Mouse (Mus musculus) kidney, embryonic 15.5 days (tissue): ENCODE data around the gene Med16. TPM values are rescaled to one million over a fixed set of nuclear protein-coding genes. Genes with fewer than 3 reads are reported as not detected.

Experiments used
- ATAC-seq: fragments of 200-750 bp; cut with Nextera tagmentation; replicated peaks from 2 replicates; pipeline ENCODE4 v1.8.0; 2017; ENCODE audit warnings: moderate TSS enrichment; ENCODE audit not compliant: low FRiP score
- H3K27ac ChIP-seq: fragments of 300-500 bp; sonication (generic); 2 replicates; pipeline ENCODE4 v1.5.1; 2015; ENCODE audit warnings: mild to moderate bottlenecking, inconsistent platforms
- H3K27me3 ChIP-seq: fragments of 300-500 bp; sonication (generic); 2 replicates; pipeline ENCODE4 v1.6.1; 2015; ENCODE audit warnings: inconsistent platforms
- H3K36me3 ChIP-seq: fragments of 300-500 bp; sonication (generic); 2 replicates; pipeline ENCODE4 v1.6.1; 2015; ENCODE audit warnings: inconsistent platforms
- H3K4me1 ChIP-seq: fragments of 300-500 bp; sonication (generic); 2 replicates; pipeline ENCODE4 v1.6.1; 2015; ENCODE audit warnings: inconsistent platforms
- H3K4me2 ChIP-seq: fragments of 300-500 bp; sonication (generic); 2 replicates; pipeline ENCODE4 v1.6.1; 2015; ENCODE audit warnings: moderate library complexity, mild to moderate bottlenecking, inconsistent platforms
- H3K4me3 ChIP-seq: fragments of 300-500 bp; sonication (generic); replicated peaks from 2 replicates; pipeline ENCODE4 v1.5.1; 2015; ENCODE audit warnings: mild to moderate bottlenecking, inconsistent platforms
- H3K9ac ChIP-seq: fragments of 300-500 bp; sonication (generic); 2 replicates; pipeline ENCODE4 v1.6.1; 2015; ENCODE audit warnings: mild to moderate bottlenecking, inconsistent platforms
- H3K9me3 ChIP-seq: fragments of 300-500 bp; sonication (generic); replicated peaks from 2 replicates; pipeline ENCODE4 v1.6.1; 2016; ENCODE audit warnings: inconsistent platforms
- WGBS: fragments of 180-500 bp; shearing (Covaris S2); methylation state at CpG from one replicate; pipeline ENCODE4 v1.1.7; 2015; ENCODE audit warnings: mixed read lengths; 5-methylcytosine and 5-hydroxymethylcytosine counted together
- polyA plus RNA-seq: library from polyadenylated mRNA; unstranded; fragments of >200 nt; fragmentation: Nextera tagmentation; extraction: Ambion mirVana; gene quantifications from 2 replicates; pipeline ENCODE4 v1.2.1, GENCODE M21; 2015

The Med16 gene
- polyA plus RNA-seq, 1 experiment from 2014 or later, result 70.7 TPM

DNA sequence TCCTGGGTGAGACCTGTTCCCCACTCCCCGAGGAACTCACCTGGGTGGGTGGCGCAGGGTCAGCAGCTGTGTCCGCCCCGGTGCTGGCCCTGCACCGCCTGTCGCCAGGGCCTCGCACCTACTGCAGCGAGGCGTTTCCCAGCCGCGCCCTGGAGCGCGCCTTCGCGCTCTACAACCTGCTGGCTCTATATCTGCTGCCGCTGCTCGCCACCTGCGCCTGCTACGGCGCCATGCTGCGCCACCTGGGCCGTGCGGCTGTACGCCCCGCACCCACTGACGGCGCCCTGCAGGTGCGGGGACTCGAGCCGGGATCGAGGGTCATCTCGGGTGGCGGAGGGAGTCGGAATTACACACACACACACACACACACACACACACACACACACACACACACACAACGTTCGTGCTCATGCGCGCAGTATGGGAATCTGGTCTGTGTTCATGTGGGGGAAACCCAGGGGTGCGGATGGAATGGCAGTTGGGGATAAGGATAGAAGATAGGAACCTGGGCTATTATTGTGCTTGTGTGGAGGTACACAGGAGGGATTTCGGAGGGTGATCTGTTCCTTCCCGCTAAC is 12.3 kb upstream of the Med16 start, which contains the start of gene R3hdm4:
R3hdm4 (minus strand) TSS at position 251 of the 578 bp plus-strand sequence.
- H3K4me1 ChIP-seq, result peaks cover 69% of the 10 kb centered on the region
- no peak within 1 kb of the TSS for H3K27ac ChIP-seq
- peak within 1 kb of the TSS; percentile 34 for H3K4me3 ChIP-seq
- no peaks in the 10 kb centered on the region for H3K9me3 ChIP-seq
- peak within 1 kb of the TSS; percentile 35 for H3K9ac ChIP-seq
- H3K4me2 ChIP-seq, result peak within 1 kb of the TSS; percentile 57
- no peak for ATAC-seq
- WGBS, result 5% methylated on average over 40 of the region's 41 CpGs
- peaks cover 65% of the 10 kb centered on the region for H3K27me3 ChIP-seq
- H3K36me3 ChIP-seq, result no peaks in the 10 kb centered on the region

DNA sequence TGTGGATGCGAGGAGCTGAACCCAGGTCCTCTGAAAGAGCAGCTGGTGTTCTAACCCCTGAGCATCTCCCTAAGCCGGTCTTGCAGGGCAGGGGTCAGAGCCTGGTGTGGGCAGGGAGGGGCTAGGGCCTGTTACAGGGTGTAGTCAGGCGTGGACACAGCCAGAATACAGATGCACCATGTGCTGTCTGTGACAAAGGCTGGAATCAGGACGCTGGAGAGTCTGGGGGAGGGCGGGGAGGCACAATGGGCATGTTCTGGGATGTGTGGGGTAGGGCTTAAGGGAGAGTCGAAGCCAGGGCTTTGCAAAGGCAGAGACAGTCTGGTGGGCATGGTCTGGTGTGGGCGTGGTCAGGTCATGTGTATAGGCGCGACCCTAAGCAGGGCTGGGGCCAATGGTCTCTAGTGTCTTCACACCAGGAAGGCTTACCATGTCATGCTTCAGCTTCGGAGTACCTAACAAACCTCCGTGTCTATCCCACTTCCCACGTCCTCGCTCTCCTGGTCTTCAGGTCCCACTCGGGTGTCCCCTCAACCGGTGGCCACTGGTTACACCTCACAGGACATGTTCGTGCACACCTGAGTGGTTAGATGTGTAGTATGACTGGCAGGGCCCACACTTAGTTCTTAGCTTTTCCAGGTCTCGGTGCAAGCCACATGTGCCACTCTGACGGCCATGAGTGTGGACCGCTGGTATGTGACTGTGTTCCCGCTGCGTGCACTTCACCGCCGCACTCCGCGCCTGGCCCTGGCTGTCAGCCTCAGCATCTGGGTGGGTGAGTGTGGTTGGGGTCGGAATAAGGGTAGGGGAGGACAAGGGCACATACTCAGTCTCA is 11.6 kb upstream of the Med16 start:
- 0 out of 2 replicates have a peak, but pooled peaks have one; percentile 5 for ATAC-seq
- H3K27me3 ChIP-seq, result peaks cover 65% of the 10 kb centered on the region
- peak overlapping the region; percentile 34 for H3K4me3 ChIP-seq
- H3K27ac ChIP-seq, result no peak overlapping the region
- WGBS, result 18% methylated on average over 26 of the region's 26 CpGs
- H3K36me3 ChIP-seq, result no peaks in the 10 kb centered on the region
- H3K4me1 ChIP-seq, result peaks cover 69% of the 10 kb centered on the region
- peak overlapping the region; percentile 57 for H3K4me2 ChIP-seq
- no peaks in the 10 kb centered on the region for H3K9me3 ChIP-seq
- H3K9ac ChIP-seq, result no peak overlapping the region

DNA sequence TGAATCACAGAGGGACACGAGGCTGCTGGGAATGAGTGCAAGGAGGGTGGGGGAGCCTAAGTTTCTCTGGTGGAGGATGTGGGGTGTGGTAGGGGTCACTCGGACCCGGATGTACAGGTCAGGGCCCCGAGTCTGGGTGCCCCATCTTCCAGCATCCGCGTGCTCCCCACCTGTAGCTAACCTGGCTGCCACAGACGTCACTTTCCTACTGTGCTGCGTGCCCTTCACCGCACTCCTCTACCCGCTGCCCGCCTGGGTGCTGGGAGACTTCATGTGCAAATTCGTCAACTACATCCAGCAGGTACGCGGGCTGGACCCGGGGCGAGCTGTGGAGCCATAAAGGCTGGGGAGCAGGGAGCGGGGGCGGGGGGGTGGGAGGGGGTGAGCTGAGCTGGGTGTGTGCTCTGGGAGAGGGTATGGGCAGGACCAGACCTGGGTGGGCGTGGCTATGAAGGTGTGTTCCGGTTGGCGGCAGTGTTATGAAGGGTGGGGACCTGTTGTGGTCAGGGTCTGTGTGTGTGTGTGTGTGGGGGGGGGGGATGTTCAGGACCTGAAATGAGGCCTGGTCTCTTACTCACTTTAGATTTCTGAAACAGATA is 10.6 kb upstream of the Med16 start:
- Histone ChIP-seq H3K27me3 (peaks cover 65% of the 10 kb centered on the region), H3K9me3 (no peaks in the 10 kb centered on the region), H3K4me2 (peak overlapping the region; percentile 54), H3K4me3 (peak overlapping the region; percentile 27), H3K4me1 (peaks cover 72% of the 10 kb centered on the region), H3K36me3 (no peaks in the 10 kb centered on the region), H3K27ac (no peak overlapping the region), H3K9ac (no peak overlapping the region)
- no peak for ATAC-seq
- 4% methylated on average over 21 of the region's 21 CpGs for WGBS

DNA sequence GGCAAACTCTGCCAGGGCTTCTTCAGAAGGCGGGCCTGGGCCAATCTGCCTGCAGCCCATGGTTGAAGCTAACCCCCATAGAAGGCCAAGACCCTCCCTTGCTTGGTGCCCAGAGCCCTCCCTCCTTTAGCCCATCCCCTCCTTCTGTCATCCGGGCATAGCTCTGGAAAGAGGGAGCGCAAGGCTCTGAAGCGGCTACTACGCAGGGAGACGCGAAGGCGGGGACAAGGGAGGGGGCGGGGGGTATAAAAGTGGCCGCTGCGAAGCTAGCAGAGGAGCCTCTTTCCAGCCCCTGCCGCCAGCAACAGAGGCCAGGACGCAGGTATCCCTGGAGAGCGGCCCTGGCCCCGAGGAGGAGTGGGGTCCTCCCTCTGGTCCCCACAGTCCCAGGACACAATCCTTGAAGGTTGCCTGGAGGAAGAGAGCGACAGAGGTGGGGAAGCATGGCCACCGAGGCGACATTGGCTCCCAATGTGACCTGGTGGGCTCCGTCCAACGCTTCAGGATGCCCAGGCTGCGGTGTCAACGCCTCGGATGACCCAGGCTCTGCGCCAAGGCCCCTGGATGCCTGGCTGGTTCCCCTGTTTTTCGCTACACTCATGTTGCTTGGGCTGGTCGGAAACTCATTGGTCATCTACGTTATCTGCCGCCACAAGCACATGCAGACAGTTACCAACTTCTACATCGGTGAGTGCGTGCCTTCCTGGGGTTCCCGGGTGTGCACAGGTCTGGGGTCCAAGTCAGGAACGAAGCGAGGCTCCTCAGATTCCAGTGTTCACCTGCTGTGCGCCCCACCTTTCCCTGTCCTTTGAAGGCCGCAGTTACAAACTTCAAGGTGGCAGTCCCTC is 9.7 kb upstream of the Med16 start:
- 7% methylated on average over 35 of the region's 35 CpGs for WGBS
- Histone ChIP-seq H3K4me1 (peaks cover 75% of the 10 kb centered on the region), H3K27ac (no peak overlapping the region), H3K27me3 (peaks cover 63% of the 10 kb centered on the region), H3K4me2 (peak overlapping the region; percentile 54), H3K9ac (0 out of 2 replicates have a peak overlapping the region, but pooled peaks have one; percentile 5), H3K36me3 (no peaks in the 10 kb centered on the region), H3K9me3 (no peaks in the 10 kb centered on the region), H3K4me3 (peak overlapping the region; percentile 27)
- no peak for ATAC-seq

DNA sequence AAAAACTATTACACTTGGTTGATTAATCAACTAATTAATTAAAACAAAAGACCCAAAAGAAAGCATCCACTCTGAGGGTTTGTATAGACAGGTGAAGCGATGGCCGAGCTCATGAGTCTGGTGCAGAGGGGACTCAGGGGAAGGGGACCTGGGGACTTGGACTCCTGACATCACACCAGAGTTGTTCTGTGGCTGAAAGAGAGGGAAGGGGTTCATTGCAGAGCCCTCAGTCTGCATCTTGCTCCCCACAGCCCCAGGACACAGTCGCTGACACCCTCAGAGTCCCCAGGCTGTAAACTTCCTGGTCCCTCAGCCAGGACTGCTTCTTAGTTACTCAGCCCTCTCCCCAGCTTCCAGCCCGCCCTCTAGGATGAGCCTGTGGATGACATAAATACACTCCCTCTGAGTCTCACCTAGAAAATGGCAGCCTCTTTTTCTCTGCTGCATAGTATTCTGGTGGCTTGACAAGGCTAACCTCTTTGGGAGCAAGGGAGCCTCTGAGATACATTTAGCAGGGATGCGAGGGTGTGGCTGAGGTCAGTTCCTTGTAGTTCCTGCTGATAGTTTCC is 8.9 kb upstream of the Med16 start:
- H3K4me2 ChIP-seq, result peak overlapping the region; percentile 78
- peak overlapping the region; percentile 83 for H3K4me3 ChIP-seq
- 69% methylated on average over 5 of the region's 5 CpGs for WGBS
- H3K9me3 ChIP-seq, result no peaks in the 10 kb centered on the region
- peaks cover 4% of the 10 kb centered on the region; the same call in 1 of the 2 replicates for H3K36me3 ChIP-seq
- no peak overlapping the region for H3K27ac ChIP-seq
- H3K4me1 ChIP-seq, result peaks cover 73% of the 10 kb centered on the region
- peak overlapping the region; percentile 96; the same call in 1 of the 2 replicates for H3K9ac ChIP-seq
- H3K27me3 ChIP-seq, result peaks cover 55% of the 10 kb centered on the region
- no peak for ATAC-seq

DNA sequence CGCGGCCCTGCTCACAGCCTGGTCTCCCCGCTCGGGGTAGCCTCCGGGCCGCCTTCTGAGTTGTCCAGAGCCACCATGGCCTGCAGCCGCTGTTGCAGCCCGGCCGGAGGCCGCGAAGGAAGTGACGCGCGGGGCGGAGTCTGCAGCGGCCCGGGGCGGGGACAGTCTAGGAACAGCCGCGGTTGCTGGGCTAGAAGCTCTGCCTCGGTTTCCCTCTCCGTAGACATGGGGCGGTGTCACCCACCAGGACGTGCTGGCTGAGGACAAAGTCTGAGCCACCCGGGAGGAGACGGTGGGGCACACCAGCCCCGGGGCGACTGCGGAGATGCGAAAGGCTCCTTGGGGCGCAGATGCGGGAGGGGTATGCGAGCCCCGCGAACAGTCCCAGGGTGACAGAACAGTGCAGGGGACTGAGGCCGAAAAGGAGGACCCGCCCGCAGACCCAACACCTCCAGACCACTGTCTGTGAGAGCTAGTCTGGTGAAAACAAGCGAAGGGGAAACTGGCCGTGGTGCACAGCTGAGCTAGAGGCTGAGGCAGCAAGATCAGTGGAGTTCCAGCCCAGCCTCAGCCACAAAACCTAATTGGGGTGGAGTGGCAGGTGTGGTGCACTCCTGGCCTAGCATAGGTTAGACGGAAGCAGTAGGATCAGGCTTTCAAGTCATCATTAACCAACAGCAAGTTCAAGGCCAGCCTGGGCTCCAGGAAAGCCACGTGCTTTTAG is 8.2 kb upstream of the Med16 start, which contains the start of gene Kiss1r:
Kiss1r (plus strand) TSS at position 164 of the 724 bp plus-strand sequence.
- peak within 1 kb of the TSS; percentile 78 for H3K4me2 ChIP-seq
- H3K9me3 ChIP-seq, result no peaks in the 10 kb centered on the region
- ATAC-seq, result peak; percentile 84
- H3K4me3 ChIP-seq, result peak within 1 kb of the TSS; percentile 83
- peak within 1 kb of the TSS; percentile 89 for H3K27ac ChIP-seq
- H3K9ac ChIP-seq, result peak within 1 kb of the TSS; percentile 96
- H3K4me1 ChIP-seq, result peaks cover 73% of the 10 kb centered on the region
- WGBS, result 2% methylated on average over 41 of the region's 42 CpGs
- peaks cover 49% of the 10 kb centered on the region for H3K27me3 ChIP-seq
- H3K36me3 ChIP-seq, result peaks cover 10% of the 10 kb centered on the region

DNA sequence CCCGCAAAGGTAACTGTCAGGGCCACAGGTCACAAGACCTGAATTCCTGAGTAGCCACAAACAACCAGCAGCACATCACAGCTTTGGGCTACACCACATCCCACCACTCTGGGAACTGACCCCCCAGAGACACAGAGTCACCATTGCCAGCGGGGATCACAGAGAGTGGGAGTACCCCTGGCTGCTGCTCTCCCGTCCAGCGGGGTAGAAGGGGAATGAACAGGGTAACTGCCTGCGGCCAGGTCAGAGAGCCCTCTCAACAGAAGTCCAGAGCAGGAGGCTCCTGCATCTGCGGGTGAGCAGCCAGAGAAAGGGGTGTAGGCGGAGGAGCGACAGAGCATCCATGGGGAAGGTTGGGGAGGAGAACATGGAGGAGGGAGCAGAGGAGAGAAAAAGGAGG is 7.4 kb upstream of the Med16 start:
- peak overlapping the region; percentile 89 for H3K27ac ChIP-seq

DNA sequence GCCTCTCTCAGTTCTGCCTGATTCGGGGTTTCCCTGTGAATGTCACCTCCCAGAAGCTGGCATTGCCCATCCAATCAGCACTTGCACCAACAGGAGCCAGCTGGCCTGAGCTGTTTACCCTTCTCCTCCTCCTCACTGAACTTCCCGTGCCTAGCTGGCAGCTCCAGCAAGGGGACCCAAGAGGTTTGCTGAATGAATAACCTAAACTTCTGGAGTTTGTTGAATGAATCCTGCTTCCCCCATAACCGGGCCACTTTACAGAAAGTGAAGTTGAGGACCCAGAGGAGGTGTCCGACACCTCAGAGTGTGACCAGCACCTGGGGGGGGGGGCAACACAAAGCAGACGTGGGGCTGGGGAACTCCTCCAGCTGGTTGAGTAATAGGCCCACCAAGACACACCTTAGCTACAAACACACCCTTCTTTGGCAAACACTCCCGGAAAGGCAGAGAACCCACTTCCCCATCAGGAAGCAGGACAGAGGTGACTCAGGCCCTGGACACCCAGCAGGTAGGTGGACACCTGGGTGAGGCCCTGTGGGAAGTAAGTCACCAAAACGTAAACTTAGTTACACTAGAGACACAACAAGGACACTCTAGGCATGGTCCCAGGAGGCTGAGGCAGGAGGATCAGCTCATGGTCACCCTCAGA is 6.3 kb upstream of the Med16 start:
- Histone ChIP-seq H3K4me1 (peaks cover 54% of the 10 kb centered on the region), H3K27me3 (peaks cover 30% of the 10 kb centered on the region), H3K9ac (no peak overlapping the region), H3K4me2 (peak overlapping the region; percentile 78; the same call in 1 of the 2 replicates), H3K9me3 (no peaks in the 10 kb centered on the region), H3K27ac (no peak overlapping the region), H3K4me3 (0 out of 2 replicates have a peak overlapping the region, but pooled peaks have one; percentile 83), H3K36me3 (peaks cover 27% of the 10 kb centered on the region)
- ATAC-seq, result no peak
- 66% methylated on average over 7 of the region's 7 CpGs for WGBS

More for the DNA sequence above, 7.4 kb upstream of the Med16 start:
- no peak for ATAC-seq
- 6% methylated on average over 8 of the region's 8 CpGs for WGBS
- Histone ChIP-seq H3K9me3 (no peaks in the 10 kb centered on the region), H3K9ac (peak overlapping the region; percentile 96), H3K36me3 (peaks cover 19% of the 10 kb centered on the region), H3K4me1 (peaks cover 65% of the 10 kb centered on the region), H3K4me2 (peak overlapping the region; percentile 78), H3K4me3 (peak overlapping the region; percentile 83), H3K27me3 (peaks cover 40% of the 10 kb centered on the region)

DNA sequence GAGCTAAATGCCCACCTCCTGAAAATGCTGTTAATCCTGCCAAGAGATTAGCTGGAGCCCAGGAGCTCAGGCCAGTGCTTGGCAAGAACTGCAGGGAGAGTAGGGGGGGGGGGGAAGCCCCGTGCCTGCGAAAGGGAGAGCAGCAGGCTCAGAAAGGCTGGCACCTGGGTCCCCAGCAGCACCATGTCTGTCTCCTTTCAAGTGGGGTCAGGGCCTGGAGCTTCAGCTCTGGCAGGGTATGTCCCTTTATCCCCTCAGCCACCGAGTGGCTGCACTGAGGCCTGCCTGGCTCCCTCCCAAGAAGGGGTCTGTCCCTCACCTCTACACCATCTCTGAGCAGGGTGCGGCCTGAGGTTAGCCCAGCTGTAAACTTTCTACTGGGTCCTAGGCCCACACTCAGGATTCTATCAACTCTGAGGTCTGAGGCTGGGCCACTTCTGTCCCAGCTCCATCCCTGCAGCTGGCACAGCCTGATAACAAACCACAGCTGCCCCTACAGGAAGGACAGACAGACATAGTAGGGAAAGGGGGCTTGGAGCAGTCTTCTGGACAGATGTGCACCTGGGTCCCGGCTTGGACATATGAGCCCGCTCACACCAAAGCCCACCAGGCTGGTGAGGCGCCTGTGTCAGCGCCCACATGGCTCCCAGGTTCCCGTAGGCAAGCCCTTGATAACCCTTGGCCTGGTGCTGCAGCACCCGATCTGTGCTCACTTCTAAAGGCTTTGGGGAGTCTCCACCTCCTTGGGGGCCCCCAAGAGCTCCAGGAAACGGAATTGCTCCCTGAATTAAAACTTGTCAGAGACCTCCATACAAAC is 5.6 kb upstream of the Med16 start:
- Histone ChIP-seq H3K9ac (no peak overlapping the region), H3K9me3 (no peaks in the 10 kb centered on the region), H3K27ac (no peak overlapping the region), H3K4me3 (no peak overlapping the region), H3K36me3 (peaks cover 27% of the 10 kb centered on the region), H3K4me2 (peak overlapping the region; percentile 8; the same call in 1 of the 2 replicates), H3K4me1 (peaks cover 54% of the 10 kb centered on the region), H3K27me3 (peaks cover 22% of the 10 kb centered on the region)
- WGBS, result 73% methylated on average over 11 of the region's 11 CpGs
- no peak for ATAC-seq

DNA sequence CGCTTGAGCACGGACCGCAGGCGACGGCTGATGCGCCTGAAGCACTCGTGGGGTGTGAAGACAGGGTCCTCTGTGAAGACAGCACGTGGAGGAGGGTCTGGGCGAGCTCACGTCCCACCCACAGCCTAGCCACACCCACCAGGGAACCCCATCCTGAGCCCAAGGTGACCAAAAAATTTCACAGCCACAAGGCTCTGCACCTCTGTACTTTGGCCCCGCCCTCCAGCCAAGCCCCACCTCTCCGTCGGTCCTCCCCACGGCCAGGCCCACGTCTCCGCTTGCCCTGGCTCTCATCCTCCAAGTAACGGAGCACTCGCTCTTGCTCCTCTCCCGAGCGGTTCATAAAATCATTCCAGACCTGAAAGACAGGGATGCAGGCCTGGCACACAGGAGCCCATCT is 3.7 kb upstream of the Med16 start:
- 68% methylated on average over 20 of the region's 20 CpGs for WGBS
- Histone ChIP-seq H3K4me2 (no peak overlapping the region), H3K9ac (no peak overlapping the region), H3K36me3 (peaks cover 27% of the 10 kb centered on the region), H3K27ac (no peak overlapping the region), H3K4me3 (no peak overlapping the region), H3K27me3 (peaks cover 3% of the 10 kb centered on the region), H3K9me3 (no peaks in the 10 kb centered on the region), H3K4me1 (peaks cover 44% of the 10 kb centered on the region)
- ATAC-seq, result no peak
